Mouse (Mus musculus) spleen, adult 2 months (tissue): ENCODE measurements at regions not wholly inside any gene's neighbourhood (a gene's known extent, or its start where the extent isn't known, plus 50 kb on each side); places are given as distances from the start of the nearest gene placed in this dataset.

Experiments used
- CTCF ChIP-seq: fragments of 200-500 bp; IDR thresholded peaks from 2 replicates; pipeline ENCODE4 v1.5.1; 2011; ENCODE audit warnings: mild to moderate bottlenecking, inconsistent platforms; ENCODE audit not compliant: insufficient read depth, insufficient read length, insufficient replicate concordance; ENCODE audit errors: extremely low read depth
- POLR2A ChIP-seq: fragments of 200-500 bp; IDR thresholded peaks from 2 replicates; pipeline ENCODE4 v1.6.1; 2011; ENCODE audit warnings: low read depth, low read length, inconsistent platforms

DNA sequence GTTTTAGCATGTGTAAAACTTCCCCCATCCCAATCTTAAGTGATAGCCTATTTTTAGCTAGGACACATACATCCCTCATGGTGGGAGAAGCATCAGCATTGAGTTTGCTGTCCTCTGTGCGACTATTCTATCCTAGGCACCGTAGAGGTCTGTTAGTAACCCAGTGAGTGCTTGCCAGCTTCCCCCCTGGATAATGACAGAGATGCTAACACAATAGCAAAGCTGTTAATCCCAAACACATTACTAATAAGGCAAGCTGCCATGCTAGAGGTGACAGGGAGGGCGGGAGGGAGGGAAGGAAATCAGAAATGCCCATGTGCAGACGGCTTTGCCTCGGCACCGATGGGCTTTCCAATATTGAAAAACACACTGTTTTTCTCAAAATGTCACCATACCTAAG lies 272.2 kb upstream of the Meis1 start:
- TF ChIP-seq CTCF (no peak), POLR2A (no peak)
